Mouse (Mus musculus) small intestine, adult 2 months (tissue): ENCODE results near the gene Pofut1.

Source experiments
- CTCF ChIP-seq: fragments of 200-500 bp; IDR thresholded peaks from 2 replicates; pipeline ENCODE4 v1.5.1; 2012; ENCODE audit warnings: low read depth, mild to moderate bottlenecking, control low read depth, inconsistent platforms, low read length, moderate library complexity, mixed read lengths; ENCODE audit not compliant: insufficient replicate concordance, insufficient read length; ENCODE audit errors: extremely low read depth
- POLR2A ChIP-seq: fragments of 200-500 bp; IDR thresholded peaks from 2 replicates; pipeline ENCODE4 v1.6.1; 2012; ENCODE audit warnings: low read depth, mild to moderate bottlenecking, control low read depth, inconsistent platforms, low read length, moderate library complexity

DNA sequence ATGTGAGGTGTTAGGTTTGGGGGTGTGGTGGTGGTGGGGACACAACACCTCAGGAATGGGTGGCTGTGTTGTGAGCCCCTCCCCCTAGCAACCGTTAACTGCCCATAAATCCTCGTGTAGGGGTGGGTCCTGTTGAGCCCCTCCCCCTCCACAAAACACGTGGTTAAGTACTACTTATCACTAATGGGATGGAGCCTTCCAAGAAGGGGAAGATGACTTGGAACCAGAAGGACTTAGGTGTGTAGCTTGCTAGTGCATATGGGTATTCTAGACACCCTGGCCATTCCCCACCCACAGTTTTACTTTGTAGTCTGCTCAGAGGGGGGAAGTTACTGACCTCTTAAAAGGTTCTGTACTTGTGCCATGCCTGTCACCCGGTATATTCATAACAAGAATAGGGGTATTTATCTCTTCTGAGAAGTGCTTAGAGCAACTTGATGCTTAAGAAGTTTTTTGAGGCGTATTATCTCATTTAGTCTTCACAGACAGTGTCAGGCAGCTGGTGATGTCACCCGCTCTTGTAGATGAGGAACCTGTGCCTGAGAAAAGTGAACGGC is 51.0 kb downstream of the Pofut1 start:
- TF ChIP-seq POLR2A (no peak), CTCF (no peak)
